Mouse (Mus musculus): Measurements from ENCODE around the gene Glt8d1. TPM values are rescaled to one million over a fixed set of nuclear protein-coding genes. Genes with fewer than 3 reads are reported as not detected.
A peak's percentile ranks its signal among the peaks of the same experiment; 100 is the strongest.

The Glt8d1 gene
- total and polyA plus RNA-seq, 3 experiments, result 11.1 to 22.5 (median 13.8) TPM

- Histone ChIP-seq H3K4me3 (replicated peaks in 1 of 3; ENCODE audit: low read depth in 2 of 3, low read length in 2 of 3, poor library complexity in 1 of 3) (no peak overlapping the region), H3K36me3 (replicated peaks in 1 of 2; ENCODE audit: control insufficient read depth in 1 of 2, insufficient read depth in 1 of 2, low read length in 1 of 2) (peaks cover 13 to 48% of the 10 kb centered on the region in 2 experiments), H3K4me1 (ENCODE audit: control insufficient read depth in 1 of 2, insufficient read depth in 2 of 2) (peaks cover 2 to 38% of the 10 kb centered on the region in 2 experiments; a peak in 3 of 4 replicates), H3K9me3 (replicated peaks; ENCODE audit: low read length) (peaks cover 2% of the 10 kb centered on the region), H3K4me2 (ENCODE audit: insufficient read depth, low read depth, poor library complexity, severe bottlenecking) (no peak overlapping the region), H3K27me3 (replicated peaks) (no peaks in the 10 kb centered on the region), H3K9ac (ENCODE audit: insufficient read depth, low read depth) (no peak overlapping the region), H3K79me2 (replicated peaks; ENCODE audit: control insufficient read depth, extremely low read depth, insufficient read depth, poor library complexity, severe bottlenecking) (peaks cover 37% of the 10 kb centered on the region), H3K27ac (ENCODE audit: insufficient read depth, low read depth) (no peak overlapping the region)
- no peak for TF ChIP-seq GABPA (IDR thresholded peaks at IDR 0.05; ENCODE audit: insufficient replicate concordance, low read depth, low read length)
- no peak for TF ChIP-seq SIN3A (IDR thresholded peaks at IDR 0.05; ENCODE audit: low read length)
- TF ChIP-seq JUND (conservative IDR thresholded peaks at IDR 0.05; ENCODE audit: low read depth, low read length), result no peak
- no peak for TF ChIP-seq ZNF384 (IDR thresholded peaks at IDR 0.05; ENCODE audit: low read depth, low read length)
- TF ChIP-seq IRF4 (IDR thresholded peaks at IDR 0.05; ENCODE audit: low read depth, low read length), result 0 out of 2 replicates have a peak, but pooled peaks have one; percentile 9
- TF ChIP-seq ZMIZ1 (IDR thresholded peaks at IDR 0.05; ENCODE audit: low read depth, low read length), result no peak
- no peak for TF ChIP-seq NRF1 (IDR thresholded peaks at IDR 0.05; ENCODE audit: low read depth, low read length)
- TF ChIP-seq MXI1 (IDR thresholded peaks at IDR 0.05; ENCODE audit: low read depth, low read length), result peak; percentile 55; the same call in 1 of the 2 replicates
- no peak for TF ChIP-seq TCF12 (IDR thresholded peaks at IDR 0.05; ENCODE audit: low read depth, low read length)
- no peak for TF ChIP-seq MAZ (IDR thresholded peaks at IDR 0.05; ENCODE audit: low read depth, low read length)
- TF ChIP-seq UBTF (IDR thresholded peaks at IDR 0.05; ENCODE audit: low read depth, low read length), result no peak
- TF ChIP-seq E2F4 (IDR thresholded peaks at IDR 0.05; ENCODE audit: insufficient replicate concordance, low read depth, low read length), result no peak
- no peak; the same call in 1 of the 2 replicates for TF ChIP-seq BHLHE40 (IDR thresholded peaks at IDR 0.05; ENCODE audit: low read depth, low read length)
- no peak for TF ChIP-seq ELF1 (IDR thresholded peaks at IDR 0.05; ENCODE audit: low read depth, low read length)
- no peak for TF ChIP-seq RCOR1 (conservative IDR thresholded peaks at IDR 0.05; ENCODE audit: low read depth, low read length)
- TF ChIP-seq RAD21 (IDR thresholded peaks at IDR 0.05; ENCODE audit: low read depth, low read length), result no peak; the same call in 1 of the 2 replicates
- TF ChIP-seq TBP (conservative IDR thresholded peaks at IDR 0.05; ENCODE audit: low read depth, low read length), result no peak
- no peak for TF ChIP-seq PAX5 (IDR thresholded peaks at IDR 0.05; ENCODE audit: low read length)
- TF ChIP-seq USF2 (conservative IDR thresholded peaks at IDR 0.05; ENCODE audit: low read depth, low read length), result no peak
- TF ChIP-seq CTCF (conservative IDR thresholded peaks at IDR 0.05 in 1 of 2, IDR thresholded peaks at IDR 0.05 in 1 of 2; ENCODE audit: low read depth in 2 of 2, low read length in 2 of 2), result peak in 1 of 2 experiments; percentile 34; a peak in 2 of 4 replicates
- peak; percentile 58 for TF ChIP-seq MYC (IDR thresholded peaks at IDR 0.05; ENCODE audit: low read depth, low read length)
- no peak for TF ChIP-seq USF1 (IDR thresholded peaks at IDR 0.05; ENCODE audit: low read depth, low read length)
- TF ChIP-seq MAX (IDR thresholded peaks at IDR 0.05; ENCODE audit: low read length), result peak; percentile 66; the same call in 1 of the 2 replicates
- no peak for TF ChIP-seq POLR2AphosphoS2 (IDR thresholded peaks at IDR 0.05; ENCODE audit: low read depth, low read length)
- no peak for TF ChIP-seq ZC3H11A (IDR thresholded peaks at IDR 0.05; ENCODE audit: low read depth, low read length)
- TF ChIP-seq MAFK (IDR thresholded peaks at IDR 0.05; ENCODE audit: insufficient replicate concordance, low read length), result no peak
- no peak for TF ChIP-seq JUN (IDR thresholded peaks at IDR 0.05; ENCODE audit: insufficient read depth, low read depth, low read length)
- TF ChIP-seq KAT2A (IDR thresholded peaks at IDR 0.05; ENCODE audit: insufficient replicate concordance, low read length), result no peak
- no peak for TF ChIP-seq NELFE (IDR thresholded peaks at IDR 0.05; ENCODE audit: low read depth, low read length)
- TF ChIP-seq CHD1 (IDR thresholded peaks at IDR 0.05; ENCODE audit: low read depth, low read length), result no peak
- TF ChIP-seq SMC3 (IDR thresholded peaks at IDR 0.05; ENCODE audit: low read depth, low read length), result no peak
- no peak for TF ChIP-seq MEF2A (IDR thresholded peaks at IDR 0.05; ENCODE audit: borderline replicate concordance, low read depth, low read length)
- TF ChIP-seq POLR2A (IDR thresholded peaks at IDR 0.05; ENCODE audit: low read depth, low read length), result no peak
- no peak for TF ChIP-seq EP300 (IDR thresholded peaks at IDR 0.05; ENCODE audit: low read length)
- TF ChIP-seq CHD2 (IDR thresholded peaks at IDR 0.05; ENCODE audit: low read length), result no peak
- TF ChIP-seq ETS1 (conservative IDR thresholded peaks at IDR 0.05; ENCODE audit: low read depth, low read length), result no peak
- no peak for DNase-seq (ENCODE audit: extremely low read depth)
- dilution Hi-C loops (cut with MboI; ENCODE audit: extremely low pct_ligation_motif_present, extremely low pct_unique_long_range_greater_than_20kb, low sequenced_read_pairs), result no loop called here
- in situ Hi-C loops (cut with MboI; ENCODE audit: low pct_ligation_motif_present, low pct_unique_long_range_greater_than_20kb, low sequenced_read_pairs), result no loop called here
Observed at GRCm38 (mm10) chr14:31022579-31022978, 21.4 kb downstream of the Glt8d1 start.

Measured in CH12.LX (cell line).